Mouse (Mus musculus) v-Abl transformed pro-B cells (cell line): ENCODE measurements at regions not wholly inside any gene's neighbourhood (a gene's known extent, or its start where the extent isn't known, plus 50 kb on each side); places are given as distances from the start of the nearest gene placed in this dataset.

Experiments used
- in situ Hi-C, 2 experiments: fragments of 400-800 bp; cut with MboI; formaldehyde crosslinking; loops; one replicate each; pipeline ENCODE4 v1.15.1; 2025; ENCODE audit not compliant: unreplicated experiment in 2 of 2

GRCm38 (mm10) chr1:44388091-44388490, 163.2 kb upstream of the Gulp1 start:
- in situ Hi-C loops: no loop called here

- in situ Hi-C loops: no loop called here
Observed at GRCm38 (mm10) chr1:44392141-44392540, 159.2 kb upstream of the Gulp1 start.

GRCm38 (mm10) chr1:44395538-44395937, 155.8 kb upstream of the Gulp1 start:
- in situ Hi-C loops: no loop called here

GRCm38 (mm10) chr1:44398066-44398465, 153.2 kb upstream of the Gulp1 start:
- in situ Hi-C loops: no loop called here

GRCm38 (mm10) chr1:44437822-44438221, 113.5 kb upstream of the Gulp1 start:
- in situ Hi-C loops: loop anchor here (10.0 to 25.0 kb wide), 3 partner anchors 376 to 683 kb away; partner anchors contain the start of gene Gm8251 (in 2 of the 2)
